Mouse (Mus musculus) hindbrain, embryonic 16.5 days (tissue): ENCODE measurements around the gene Hoxc13. TPM values are rescaled to one million over a fixed set of nuclear protein-coding genes. Genes with fewer than 3 reads are reported as not detected.

ENCODE experiments used
- ATAC-seq: fragments of 200-750 bp; cut with Nextera tagmentation; 2 replicates; pipeline ENCODE4 v1.8.0; 2017; ENCODE audit warnings: moderate TSS enrichment, moderate library complexity
- H3K27ac ChIP-seq: fragments of 300-500 bp; sonication (generic); 2 replicates; pipeline ENCODE4 v1.5.1; 2014; ENCODE audit warnings: low read depth, mild to moderate bottlenecking, control low read depth, low read length, moderate library complexity
- H3K27me3 ChIP-seq: fragments of 300-500 bp; sonication (generic); replicated peaks from 2 replicates; pipeline ENCODE4 v1.6.1; 2014; ENCODE audit warnings: low read length; ENCODE audit not compliant: control insufficient read depth, insufficient read depth
- H3K36me3 ChIP-seq: fragments of 300-500 bp; sonication (generic); 2 replicates; pipeline ENCODE4 v1.6.1; 2014; ENCODE audit warnings: mild to moderate bottlenecking, low read length, moderate library complexity, mixed read lengths; ENCODE audit not compliant: control insufficient read depth, insufficient read depth
- H3K4me1 ChIP-seq: fragments of 300-500 bp; sonication (generic); 2 replicates; pipeline ENCODE4 v1.6.1; 2014; ENCODE audit warnings: low read depth, low read length; ENCODE audit not compliant: control insufficient read depth, insufficient read depth
- H3K4me2 ChIP-seq: fragments of 300-500 bp; sonication (generic); 2 replicates; pipeline ENCODE4 v1.6.1; 2014; ENCODE audit warnings: mild to moderate bottlenecking, low read length, control low read depth, moderate library complexity
- H3K4me3 ChIP-seq: fragments of 300-500 bp; sonication (generic); 2 replicates; pipeline ENCODE4 v1.5.1; 2014; ENCODE audit warnings: mild to moderate bottlenecking, low read length, control low read depth, moderate library complexity
- H3K9ac ChIP-seq: fragments of 300-500 bp; sonication (generic); 2 replicates; pipeline ENCODE4 v1.6.1; 2014; ENCODE audit warnings: low read depth, mild to moderate bottlenecking, control low read depth, low read length, moderate library complexity
- H3K9me3 ChIP-seq: fragments of 300-500 bp; sonication (generic); 2 replicates; pipeline ENCODE4 v1.6.1; 2014; ENCODE audit warnings: mild to moderate bottlenecking, low read length, moderate library complexity; ENCODE audit not compliant: control insufficient read depth
- WGBS: fragments of 180-500 bp; shearing (Covaris S2); extraction: QIAGEN DNeasy Blood & Tissue Kit; methylation state at CpG from one replicate; pipeline ENCODE4 v1.1.7; 2014; 5-methylcytosine and 5-hydroxymethylcytosine counted together
- polyA plus RNA-seq: library from polyadenylated mRNA; unstranded; fragments of >200 nt; fragmentation: Nextera tagmentation; extraction: Ambion mirVana; gene quantifications from 2 replicates; pipeline ENCODE4 v1.2.1, GENCODE M21; 2015

The Hoxc13 gene
- polyA plus RNA-seq, 1 experiment from 2014 or later: not detected

DNA sequence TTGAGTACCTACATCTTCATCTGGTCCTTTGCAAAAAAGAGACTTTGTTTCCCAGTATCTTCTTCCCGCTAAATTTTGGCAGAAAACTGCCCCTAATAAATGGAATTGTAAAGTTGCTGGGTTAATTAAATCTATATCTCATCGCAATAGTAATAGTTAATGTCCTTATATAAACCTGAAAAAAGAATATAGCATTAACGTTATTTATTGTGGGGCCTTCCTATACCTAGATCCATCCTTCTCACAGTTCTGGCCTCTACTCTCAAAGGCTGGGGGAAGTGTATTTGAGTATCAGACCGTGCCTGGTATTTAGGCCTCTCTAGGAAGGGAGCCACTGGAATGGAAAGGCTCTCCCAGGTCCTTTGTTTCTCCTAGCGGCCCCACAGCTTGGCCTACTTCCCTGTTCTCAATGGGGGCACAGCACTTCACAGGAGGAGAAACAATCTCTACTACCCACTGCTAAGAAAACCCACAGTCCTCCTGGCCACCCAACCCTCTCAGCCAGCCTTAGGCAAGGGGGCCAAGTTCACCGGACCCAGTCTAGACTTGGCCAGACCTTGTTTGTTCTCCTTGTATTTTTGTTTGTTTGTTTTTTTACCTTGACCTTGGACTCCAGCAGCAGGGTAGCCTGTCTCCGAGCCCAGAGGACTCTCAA, 2.2 kb upstream of the Hoxc13 start:
- H3K36me3 ChIP-seq: no peaks in the 10 kb centered on the region
- no peak overlapping the region for H3K9ac ChIP-seq
- H3K27ac ChIP-seq: no peak overlapping the region
- no peaks in the 10 kb centered on the region for H3K9me3 ChIP-seq
- H3K4me3 ChIP-seq: no peak overlapping the region
- 4% methylated on average over 7 of the region's 7 CpGs for WGBS
- peaks cover 2% of the 10 kb centered on the region; the same call in 1 of the 2 replicates for H3K4me1 ChIP-seq
- no peak overlapping the region for H3K4me2 ChIP-seq
- ATAC-seq: no peak
- peaks cover 83% of the 10 kb centered on the region for H3K27me3 ChIP-seq

DNA sequence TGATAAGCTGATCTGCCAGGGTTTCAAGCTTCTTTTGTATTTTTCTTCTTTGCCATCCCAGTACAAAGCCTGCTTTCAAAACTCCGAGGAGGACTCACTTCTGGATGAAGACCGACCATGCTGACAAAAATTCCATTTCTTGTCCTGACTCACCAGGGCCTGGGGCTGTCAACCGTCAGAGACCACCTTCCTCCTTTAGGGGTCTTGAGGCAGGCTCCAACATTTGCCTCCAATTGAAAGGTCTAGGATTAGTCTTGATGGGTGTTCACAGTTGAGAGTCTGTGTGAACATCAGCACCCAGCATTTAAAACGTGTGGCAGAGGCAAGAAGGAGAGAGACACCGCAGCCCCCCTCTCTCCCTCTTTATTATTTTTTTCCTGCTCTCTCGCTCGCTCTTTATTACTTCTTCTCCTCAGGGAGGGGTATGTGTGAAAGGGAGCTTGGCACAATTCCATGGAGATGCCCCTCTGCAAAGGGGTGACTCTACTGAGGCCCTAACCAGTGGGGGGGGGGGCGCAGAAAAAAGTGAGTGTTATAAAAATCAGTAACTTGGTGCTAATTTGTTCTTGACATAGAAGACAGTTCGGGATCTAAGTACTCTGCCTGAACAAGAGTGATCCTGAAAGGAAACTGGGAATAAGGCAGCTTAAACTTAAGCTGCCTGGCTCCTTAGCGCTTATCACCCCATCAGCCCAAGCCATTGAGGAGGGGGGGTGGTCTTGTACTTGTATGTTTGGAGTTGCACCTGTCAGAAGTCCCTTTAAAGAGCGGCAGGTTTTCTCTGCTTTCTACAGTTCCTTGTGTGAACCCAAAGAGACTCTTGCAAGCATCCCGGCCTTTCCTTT, 1.3 kb upstream of the Hoxc13 start:
- Histone ChIP-seq H3K4me3 (no peak overlapping the region), H3K27ac (no peak overlapping the region), H3K4me1 (peaks cover 2% of the 10 kb centered on the region; the same call in 1 of the 2 replicates), H3K4me2 (no peak overlapping the region), H3K9me3 (no peaks in the 10 kb centered on the region), H3K36me3 (no peaks in the 10 kb centered on the region), H3K27me3 (peaks cover 85% of the 10 kb centered on the region), H3K9ac (no peak overlapping the region)
- no peak for ATAC-seq
- WGBS: 2% methylated on average over 12 of the region's 12 CpGs

DNA sequence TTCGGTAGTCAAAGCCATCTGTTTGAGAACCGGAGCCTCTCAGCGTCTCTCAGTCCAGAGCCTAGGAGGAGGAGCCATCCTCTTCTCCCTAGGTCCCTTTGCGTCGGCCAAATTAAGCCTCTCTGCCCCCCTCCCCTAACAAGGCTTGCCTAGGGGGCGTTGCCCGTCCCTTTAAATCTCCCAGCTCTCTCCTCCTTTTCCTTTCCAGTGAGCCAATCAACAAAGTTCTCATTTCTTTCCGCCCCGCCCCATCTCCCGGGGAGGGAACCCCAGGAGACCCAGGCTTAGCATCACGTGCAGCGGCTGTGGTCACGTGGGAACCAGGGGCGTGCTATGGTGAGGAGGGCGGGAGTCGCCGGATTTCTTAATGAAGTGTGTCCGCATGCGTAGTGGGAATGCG, 284 bp upstream of the Hoxc13 start:
- Histone ChIP-seq H3K27me3 (peaks cover 85% of the 10 kb centered on the region), H3K27ac (no peak overlapping the region), H3K4me3 (0 out of 2 replicates have a peak overlapping the region, but pooled peaks have one; percentile 1), H3K9me3 (no peaks in the 10 kb centered on the region), H3K9ac (no peak overlapping the region), H3K4me1 (peaks cover 2% of the 10 kb centered on the region; the same call in 1 of the 2 replicates), H3K36me3 (no peaks in the 10 kb centered on the region), H3K4me2 (peak overlapping the region; percentile 31; the same call in 1 of the 2 replicates)
- ATAC-seq: no peak
- WGBS: under 1% methylated on average over 20 of the region's 20 CpGs

DNA sequence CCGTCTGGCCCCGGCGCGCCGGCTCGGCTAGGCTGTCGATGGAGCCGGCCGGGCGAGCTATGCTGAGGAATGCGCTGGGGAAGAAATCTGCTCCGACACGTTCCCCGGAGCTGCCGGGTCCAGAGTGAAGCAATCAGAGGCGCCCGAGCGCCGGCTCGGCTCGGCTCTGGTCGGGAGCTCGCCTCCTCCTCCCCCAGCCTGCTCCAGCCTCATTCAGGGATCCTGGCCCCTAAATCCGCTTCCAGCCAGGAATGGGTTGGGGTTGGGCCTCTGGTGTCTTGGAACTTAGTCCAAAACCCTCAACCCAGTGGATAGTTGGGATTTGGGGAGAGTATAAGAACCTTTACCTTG, 1.1 kb downstream of the Hoxc13 start:
- Histone ChIP-seq H3K4me2 (no peak overlapping the region), H3K9ac (no peak overlapping the region), H3K4me3 (no peak overlapping the region), H3K27me3 (peaks cover 80% of the 10 kb centered on the region), H3K36me3 (no peaks in the 10 kb centered on the region), H3K4me1 (peaks cover 2% of the 10 kb centered on the region; the same call in 1 of the 2 replicates), H3K9me3 (no peaks in the 10 kb centered on the region), H3K27ac (no peak overlapping the region)
- 0% methylated on average over 24 of the region's 24 CpGs for WGBS
- no peak for ATAC-seq

DNA sequence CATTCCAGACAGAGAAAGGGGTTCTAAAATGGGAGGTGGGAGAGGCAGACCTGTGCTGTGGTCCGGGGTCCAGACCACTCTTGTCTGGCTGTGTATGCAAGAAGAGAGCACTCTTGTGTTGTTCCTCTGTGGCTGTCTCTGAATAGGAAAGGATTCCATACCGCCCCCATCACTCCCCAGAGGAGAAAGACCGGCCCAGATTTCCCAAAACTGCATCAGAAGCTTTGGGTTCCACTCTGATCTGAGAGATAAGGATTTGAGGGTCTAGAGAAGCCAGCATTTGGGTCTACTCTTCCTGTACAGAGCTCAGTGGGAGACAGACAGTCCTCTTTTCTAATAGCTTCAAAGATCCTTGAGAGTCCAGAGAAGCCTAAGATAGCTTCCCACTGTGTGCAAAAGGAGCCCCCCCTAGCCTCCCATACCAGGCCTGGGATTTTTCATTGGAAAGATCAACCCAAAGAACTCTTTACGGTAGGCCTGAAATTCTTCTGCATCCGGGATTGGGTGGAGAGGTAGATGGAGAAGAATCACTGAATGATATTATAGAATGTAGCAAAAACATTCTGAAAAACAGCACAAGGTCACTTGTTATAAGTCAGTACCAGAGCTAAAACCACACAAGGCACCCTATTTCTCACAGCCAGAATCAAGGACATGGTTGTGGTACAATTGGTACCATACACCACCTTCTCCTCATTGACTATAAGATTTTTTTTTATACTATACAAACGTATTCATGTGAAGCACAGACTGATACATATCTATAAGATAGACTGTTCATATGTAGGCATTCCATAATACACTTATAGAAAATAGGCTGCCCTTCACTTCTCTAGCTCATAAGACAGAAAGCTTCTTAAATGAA, 2.0 kb downstream of the Hoxc13 start:
- Histone ChIP-seq H3K4me1 (peaks cover 2% of the 10 kb centered on the region; the same call in 1 of the 2 replicates), H3K27me3 (peaks cover 77% of the 10 kb centered on the region), H3K9me3 (no peaks in the 10 kb centered on the region), H3K27ac (no peak overlapping the region), H3K9ac (no peak overlapping the region), H3K4me3 (no peak overlapping the region), H3K4me2 (no peak overlapping the region), H3K36me3 (no peaks in the 10 kb centered on the region)
- WGBS: 10% methylated on average over 6 of the region's 6 CpGs
- no peak for ATAC-seq

DNA sequence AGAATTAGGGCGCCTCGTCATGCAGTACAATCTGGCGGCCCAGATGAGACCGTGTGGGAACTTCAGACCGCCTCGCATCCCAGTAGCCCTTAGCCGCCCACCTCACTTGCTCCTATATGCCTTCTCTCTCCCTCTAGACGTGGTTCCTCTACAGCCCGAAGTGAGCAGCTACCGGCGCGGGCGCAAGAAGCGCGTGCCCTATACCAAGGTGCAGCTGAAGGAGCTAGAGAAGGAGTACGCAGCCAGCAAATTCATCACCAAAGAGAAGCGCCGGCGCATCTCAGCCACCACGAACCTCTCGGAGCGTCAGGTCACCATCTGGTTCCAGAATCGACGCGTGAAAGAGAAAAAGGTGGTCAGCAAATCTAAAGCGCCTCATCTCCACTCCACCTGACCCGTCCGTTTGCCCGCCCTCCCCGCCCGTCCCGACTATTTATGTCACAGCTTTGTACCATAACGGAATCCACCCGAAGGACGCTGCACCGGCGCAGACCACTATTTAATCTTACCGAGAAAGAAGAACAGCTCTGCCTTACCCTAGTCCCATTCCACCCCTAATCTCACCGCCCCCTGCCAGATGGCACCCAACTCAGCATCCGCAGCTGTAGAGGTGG, 6.2 kb downstream of the Hoxc13 start:
- no peaks in the 10 kb centered on the region for H3K4me1 ChIP-seq
- no peak overlapping the region for H3K9ac ChIP-seq
- no peak for ATAC-seq
- no peaks in the 10 kb centered on the region; the same call in 1 of the 2 replicates for H3K9me3 ChIP-seq
- H3K27ac ChIP-seq: no peak overlapping the region
- no peaks in the 10 kb centered on the region for H3K36me3 ChIP-seq
- no peak overlapping the region for H3K4me2 ChIP-seq
- under 1% methylated on average over 37 of the region's 40 CpGs for WGBS
- H3K4me3 ChIP-seq: no peak overlapping the region
- H3K27me3 ChIP-seq: peaks cover 84% of the 10 kb centered on the region

DNA sequence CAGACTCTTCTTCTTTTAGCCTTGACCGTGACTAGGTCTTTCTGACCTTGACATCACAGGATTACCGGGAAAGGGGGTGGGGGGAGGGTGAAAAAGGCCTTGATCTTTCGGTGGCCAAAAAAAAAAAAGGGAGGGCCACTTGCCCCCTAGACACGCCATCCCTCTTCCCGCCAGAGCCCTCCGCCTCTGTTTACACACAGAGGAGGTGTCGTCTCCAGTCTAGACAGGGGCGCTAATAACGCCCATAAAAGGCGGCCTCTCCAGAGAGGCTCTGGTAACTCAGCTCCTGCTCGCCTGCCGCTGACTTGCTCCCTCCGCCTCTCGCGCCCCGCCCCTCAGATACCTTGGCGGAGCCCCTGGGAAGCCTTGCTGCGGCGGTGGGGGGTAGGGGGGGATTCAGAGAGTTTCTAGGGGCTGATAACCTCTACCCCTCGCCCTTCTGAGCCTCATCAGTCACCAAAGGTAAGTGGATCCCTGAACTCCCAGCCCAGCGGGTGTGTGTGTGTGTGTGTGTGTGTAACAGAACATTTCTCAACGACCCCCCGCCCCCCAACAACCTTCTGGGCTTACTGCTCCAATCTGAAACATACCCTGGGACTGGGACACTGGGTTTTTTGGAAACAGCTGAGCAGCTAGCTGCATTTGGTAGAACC, 10.9 kb downstream of the Hoxc13 start:
- Histone ChIP-seq H3K9me3 (no peaks in the 10 kb centered on the region; the same call in 1 of the 2 replicates), H3K4me2 (no peak overlapping the region), H3K27ac (no peak overlapping the region), H3K4me3 (no peak overlapping the region), H3K4me1 (no peaks in the 10 kb centered on the region), H3K9ac (no peak overlapping the region), H3K36me3 (no peaks in the 10 kb centered on the region), H3K27me3 (peaks cover 82% of the 10 kb centered on the region)
- WGBS: 2% methylated on average over 22 of the region's 23 CpGs
- ATAC-seq: no peak

DNA sequence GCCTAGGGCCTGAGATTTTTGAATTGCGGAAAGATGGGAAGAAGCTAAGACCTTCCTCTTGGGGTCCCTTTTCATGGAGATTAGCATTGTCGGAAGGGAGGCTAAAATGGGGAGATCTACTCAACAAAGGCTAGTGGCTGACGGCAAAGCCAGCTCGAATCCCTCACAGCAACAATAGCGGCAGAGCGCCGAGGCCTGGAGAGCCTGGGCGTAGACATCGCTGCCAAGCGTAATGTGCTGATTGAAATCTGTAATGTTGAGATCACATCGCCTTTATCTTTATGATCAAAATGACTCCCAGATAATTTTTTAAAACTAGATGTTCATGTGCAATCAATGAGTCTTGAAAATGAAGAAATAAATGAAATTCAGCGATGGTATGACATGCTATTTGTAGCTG, 13.5 kb downstream of the Hoxc13 start:
- H3K27ac ChIP-seq: no peak overlapping the region
- peaks cover 83% of the 10 kb centered on the region for H3K27me3 ChIP-seq
- no peak for ATAC-seq
- H3K4me3 ChIP-seq: no peak overlapping the region
- H3K9ac ChIP-seq: no peak overlapping the region
- no peaks in the 10 kb centered on the region for H3K4me1 ChIP-seq
- 1% methylated on average over 12 of the region's 12 CpGs for WGBS
- H3K4me2 ChIP-seq: no peak overlapping the region
- no peaks in the 10 kb centered on the region for H3K36me3 ChIP-seq
- H3K9me3 ChIP-seq: no peaks in the 10 kb centered on the region
